Mouse (Mus musculus): Measurements from ENCODE around the gene Phc1. TPM values are rescaled to one million over a fixed set of nuclear protein-coding genes. Genes with fewer than 3 reads are reported as not detected.

Gene Phc1
- polyA plus RNA-seq, 1 experiment from 2014 or later: 38.6 TPM

- Histone ChIP-seq H3K36me3 (replicated peaks) (no peaks in the 10 kb centered on the region), H3K4me3 (no peak overlapping the region), H3K9ac (no peak overlapping the region), H3K27ac (no peak overlapping the region), H3K4me1 (no peaks in the 10 kb centered on the region), H3K27me3 (replicated peaks) (no peaks in the 10 kb centered on the region), H3K4me2 (no peak overlapping the region), H3K9me3 (no peaks in the 10 kb centered on the region)
- 69% methylated on average over 3 of the region's 3 CpGs for WGBS
- ATAC-seq (replicated peaks): no peak
These were observed 50.1 kb downstream of the Phc1 start for GRCm38 (mm10) chr6:122290253-122290652.

GRCm38 (mm10) chr6:122289313-122289712 is 51.0 kb downstream of the Phc1 start:
- no peak overlapping the region for H3K4me3 ChIP-seq
- H3K27me3 ChIP-seq (replicated peaks): no peaks in the 10 kb centered on the region
- no peak for ATAC-seq (replicated peaks)
- whole genome bisulfite sequencing: 51% methylated on average over 1 of the region's 1 CpGs
- no peak overlapping the region for H3K27ac ChIP-seq
- no peaks in the 10 kb centered on the region for H3K9me3 ChIP-seq
- H3K4me2 ChIP-seq: no peak overlapping the region
- H3K36me3 ChIP-seq (replicated peaks): no peaks in the 10 kb centered on the region
- H3K4me1 ChIP-seq: no peaks in the 10 kb centered on the region
- H3K9ac ChIP-seq: no peak overlapping the region

- no peak overlapping the region for H3K27ac ChIP-seq
- WGBS: 57% methylated on average over 1 of the region's 1 CpGs
- no peaks in the 10 kb centered on the region for H3K27me3 ChIP-seq (replicated peaks)
- H3K4me1 ChIP-seq: no peaks in the 10 kb centered on the region
- no peak overlapping the region for H3K9ac ChIP-seq
- no peak overlapping the region for H3K4me3 ChIP-seq
- no peaks in the 10 kb centered on the region for H3K36me3 ChIP-seq (replicated peaks)
- H3K9me3 ChIP-seq: no peaks in the 10 kb centered on the region
- ATAC-seq (replicated peaks): no peak
- no peak overlapping the region for H3K4me2 ChIP-seq
These were observed 52.1 kb downstream of the Phc1 start for GRCm38 (mm10) chr6:122288263-122288662.

- no peak overlapping the region for H3K27ac ChIP-seq
- no peak overlapping the region for H3K4me2 ChIP-seq
- 86% methylated on average over 1 of the region's 1 CpGs for WGBS
- no peaks in the 10 kb centered on the region for H3K4me1 ChIP-seq
- no peaks in the 10 kb centered on the region for H3K36me3 ChIP-seq (replicated peaks)
- H3K9ac ChIP-seq: no peak overlapping the region
- no peaks in the 10 kb centered on the region for H3K9me3 ChIP-seq
- H3K4me3 ChIP-seq: no peak overlapping the region
- no peak for ATAC-seq (replicated peaks)
- H3K27me3 ChIP-seq (replicated peaks): no peaks in the 10 kb centered on the region
These were observed 55.5 kb downstream of the Phc1 start for GRCm38 (mm10) chr6:122284823-122285222.

- Histone ChIP-seq H3K27ac (no peak overlapping the region), H3K9me3 (no peaks in the 10 kb centered on the region), H3K4me2 (no peak overlapping the region), H3K4me3 (no peak overlapping the region), H3K9ac (no peak overlapping the region), H3K4me1 (no peaks in the 10 kb centered on the region), H3K36me3 (replicated peaks) (no peaks in the 10 kb centered on the region), H3K27me3 (replicated peaks) (no peaks in the 10 kb centered on the region)
- WGBS: 76% methylated on average over 4 of the region's 4 CpGs
- no peak for ATAC-seq (replicated peaks)
These were observed 56.1 kb downstream of the Phc1 start for GRCm38 (mm10) chr6:122284304-122284703.

GRCm38 (mm10) chr6:122283429-122283828 is 56.9 kb downstream of the Phc1 start:
- H3K4me1 ChIP-seq: no peaks in the 10 kb centered on the region
- H3K27ac ChIP-seq: no peak overlapping the region
- H3K4me2 ChIP-seq: no peak overlapping the region
- no peak for ATAC-seq (replicated peaks)
- H3K27me3 ChIP-seq (replicated peaks): no peaks in the 10 kb centered on the region
- no peak overlapping the region for H3K9ac ChIP-seq
- no peaks in the 10 kb centered on the region for H3K9me3 ChIP-seq
- no peaks in the 10 kb centered on the region for H3K36me3 ChIP-seq (replicated peaks)
- no peak overlapping the region for H3K4me3 ChIP-seq
- WGBS: 93% methylated on average over 2 of the region's 2 CpGs

GRCm38 (mm10) chr6:122282782-122283181 is 57.6 kb downstream of the Phc1 start, which contains the start of gene Klrg1:
Gene Klrg1, minus strand, starts transcription at chr6:122282882.
- Histone ChIP-seq H3K4me2 (no peak within 1 kb of the TSS), H3K4me1 (no peaks in the 10 kb centered on the region), H3K36me3 (replicated peaks) (no peaks in the 10 kb centered on the region), H3K27me3 (replicated peaks) (no peaks in the 10 kb centered on the region), H3K9me3 (no peaks in the 10 kb centered on the region), H3K27ac (no peak within 1 kb of the TSS), H3K9ac (no peak within 1 kb of the TSS), H3K4me3 (no peak within 1 kb of the TSS)
- 88% methylated on average over 6 of the region's 6 CpGs for WGBS
- no peak for ATAC-seq (replicated peaks)

GRCm38 (mm10) chr6:122276565-122276964 is 63.8 kb downstream of the Phc1 start:
- no peak overlapping the region for H3K4me3 ChIP-seq
- H3K4me1 ChIP-seq: no peaks in the 10 kb centered on the region
- no peak overlapping the region for H3K9ac ChIP-seq
- H3K27ac ChIP-seq: no peak overlapping the region
- H3K36me3 ChIP-seq (replicated peaks): no peaks in the 10 kb centered on the region
- no peak for ATAC-seq (replicated peaks)
- no peaks in the 10 kb centered on the region for H3K9me3 ChIP-seq
- 84% methylated on average over 7 of the region's 7 CpGs for WGBS
- no peak overlapping the region for H3K4me2 ChIP-seq
- no peaks in the 10 kb centered on the region for H3K27me3 ChIP-seq (replicated peaks)

GRCm38 (mm10) chr6:122274546-122274945 is 65.8 kb downstream of the Phc1 start:
- Histone ChIP-seq H3K27ac (no peak overlapping the region), H3K9me3 (no peaks in the 10 kb centered on the region), H3K4me1 (no peaks in the 10 kb centered on the region), H3K9ac (no peak overlapping the region), H3K4me2 (no peak overlapping the region), H3K36me3 (replicated peaks) (no peaks in the 10 kb centered on the region), H3K27me3 (replicated peaks) (no peaks in the 10 kb centered on the region), H3K4me3 (no peak overlapping the region)
- WGBS: 75% methylated on average over 5 of the region's 5 CpGs
- no peak for ATAC-seq (replicated peaks)

- no peak for ATAC-seq (replicated peaks)
- Histone ChIP-seq H3K4me2 (no peak overlapping the region), H3K27ac (no peak overlapping the region), H3K4me3 (no peak overlapping the region), H3K36me3 (replicated peaks) (no peaks in the 10 kb centered on the region), H3K9me3 (no peaks in the 10 kb centered on the region), H3K9ac (no peak overlapping the region), H3K27me3 (replicated peaks) (no peaks in the 10 kb centered on the region), H3K4me1 (no peaks in the 10 kb centered on the region)
- 84% methylated on average over 11 of the region's 11 CpGs for WGBS
These were observed 70.2 kb downstream of the Phc1 start for GRCm38 (mm10) chr6:122270152-122270551.

- Histone ChIP-seq H3K4me2 (no peak overlapping the region), H3K4me3 (no peak overlapping the region), H3K4me1 (no peaks in the 10 kb centered on the region), H3K36me3 (replicated peaks) (no peaks in the 10 kb centered on the region), H3K27ac (no peak overlapping the region), H3K9ac (no peak overlapping the region), H3K9me3 (no peaks in the 10 kb centered on the region), H3K27me3 (replicated peaks) (no peaks in the 10 kb centered on the region)
- ATAC-seq (replicated peaks): no peak
- 89% methylated on average over 4 of the region's 4 CpGs for WGBS
These were observed 71.2 kb downstream of the Phc1 start for GRCm38 (mm10) chr6:122269170-122269569.

GRCm38 (mm10) chr6:122268561-122268960 is 71.8 kb downstream of the Phc1 start:
- 57% methylated on average over 3 of the region's 3 CpGs for WGBS
- Histone ChIP-seq H3K4me1 (no peaks in the 10 kb centered on the region), H3K9ac (no peak overlapping the region), H3K36me3 (replicated peaks) (no peaks in the 10 kb centered on the region), H3K4me3 (no peak overlapping the region), H3K9me3 (no peaks in the 10 kb centered on the region), H3K27ac (no peak overlapping the region), H3K4me2 (no peak overlapping the region), H3K27me3 (replicated peaks) (no peaks in the 10 kb centered on the region)
- ATAC-seq (replicated peaks): no peak; the same call in 1 of the 2 replicates
